Mouse (Mus musculus) erythroblast, embryonic 14.5 days (primary cell): ENCODE results near the gene Pbrm1.

Source experiments
- GATA1 ChIP-seq: IDR thresholded peaks from 2 replicates; pipeline ENCODE4 v1.6.1; 2012; ENCODE audit warnings: low read length, inconsistent platforms, mixed read lengths
- TAL1 ChIP-seq: IDR thresholded peaks from 3 replicates; pipeline ENCODE4 v1.6.1; 2012; ENCODE audit warnings: low read length, inconsistent platforms, mixed read lengths

GRCm38 (mm10) chr14:31006779-31007178, 12.2 kb upstream of the Pbrm1 start:
- no peak for TF ChIP-seq TAL1
- no peak for TF ChIP-seq GATA1
